Mouse (Mus musculus): ENCODE measurements around the gene Bcor.

DNA sequence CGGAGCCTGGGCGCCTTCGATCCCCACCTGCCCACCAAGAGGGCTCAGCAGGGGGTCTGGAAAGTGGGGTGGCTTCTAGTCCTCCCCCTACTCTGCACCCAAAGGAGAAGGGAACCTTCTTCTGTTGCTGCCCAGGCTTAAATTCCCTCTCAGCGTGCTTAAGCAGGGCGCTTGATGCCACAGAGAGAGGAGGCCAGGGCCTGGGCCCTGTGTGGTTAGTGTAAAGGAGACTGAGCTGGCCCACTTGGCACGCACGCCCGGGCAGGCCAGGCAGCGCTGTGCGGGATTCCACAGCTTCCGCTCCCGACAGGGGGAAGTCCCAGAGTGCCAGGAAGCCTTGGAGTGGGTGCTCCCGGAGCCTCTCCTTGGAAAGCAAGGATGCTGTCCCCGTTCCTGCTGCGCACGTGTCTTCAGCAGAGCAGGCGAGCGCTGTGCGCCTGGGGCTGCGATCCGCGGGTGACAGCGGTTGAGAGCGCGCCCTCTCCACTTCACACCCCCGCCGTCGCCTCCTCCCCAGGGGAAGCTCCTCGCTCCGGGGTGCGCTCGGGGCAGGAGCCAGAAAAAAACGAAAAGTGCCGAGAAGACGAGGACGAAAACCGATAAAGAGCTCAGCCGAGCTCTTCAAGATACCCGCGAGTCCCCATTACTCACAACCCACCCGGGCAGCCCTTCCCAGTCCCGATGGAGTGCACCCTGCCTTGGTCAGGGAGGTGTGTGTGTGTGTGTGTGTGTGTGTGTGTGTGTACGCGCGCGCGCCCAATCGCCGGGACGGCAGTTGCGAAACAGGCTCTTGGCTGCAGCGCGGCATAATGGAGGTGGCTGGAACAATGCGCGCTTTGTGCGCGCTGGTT lies 153.9 kb downstream of the Bcor start:
- TF ChIP-seq POLR2A (IDR thresholded peaks at IDR 0.05; ENCODE audit: borderline replicate concordance, control insufficient read depth, low read depth, low read length) (peak; percentile 5; the same call in 1 of the 2 replicates), CTCF (IDR thresholded peaks at IDR 0.05; ENCODE audit: control insufficient read depth, insufficient read depth, low read length) (no peak)

All from bone marrow, adult 2 months (tissue).